Mouse (Mus musculus) testis, adult 2 months (tissue): Measurements from ENCODE around the gene Znrf1.

Experiments used
- CTCF ChIP-seq: fragments of 200-500 bp; IDR thresholded peaks from 2 replicates; pipeline ENCODE4 v1.5.1; 2012; ENCODE audit warnings: low read depth, mild to moderate bottlenecking, inconsistent platforms, low read length, moderate library complexity; ENCODE audit not compliant: control insufficient read depth, insufficient read depth, insufficient replicate concordance
- POLR2A ChIP-seq: fragments of 200-500 bp; IDR thresholded peaks from 2 replicates; pipeline ENCODE4 v1.6.1; 2012; ENCODE audit warnings: low read depth, mild to moderate bottlenecking, inconsistent platforms, low read length, moderate library complexity; ENCODE audit not compliant: control insufficient read depth

DNA sequence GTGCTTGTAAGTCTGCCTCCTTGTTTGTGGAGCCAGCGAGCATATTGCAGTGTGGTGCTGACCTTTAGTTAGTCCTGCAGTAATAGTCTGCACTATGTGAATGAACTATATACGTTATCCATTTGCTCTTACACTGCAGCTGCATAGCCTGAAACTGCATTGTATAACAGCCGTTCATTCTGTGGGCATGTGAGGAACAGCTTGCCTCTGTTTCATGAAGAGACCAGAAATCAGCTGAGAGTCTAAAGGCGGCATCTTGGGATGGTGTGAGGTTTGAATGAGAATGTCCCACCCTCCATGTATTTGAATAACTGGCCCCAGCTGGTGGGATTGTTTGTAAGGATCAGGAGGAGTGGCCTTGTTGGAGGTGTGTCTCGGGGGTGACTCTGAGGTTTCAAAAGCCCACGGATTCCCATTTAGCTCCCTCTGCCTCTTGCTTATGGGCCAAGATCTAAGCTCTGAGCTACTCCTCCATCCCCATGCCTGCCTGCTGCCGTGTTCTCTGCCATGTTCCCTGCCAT, 56.6 kb downstream of the Znrf1 start:
- no peak for TF ChIP-seq CTCF
- TF ChIP-seq POLR2A: no peak
